ENCODE assay signal across 24 mouse cellular contexts in genomic region chr14:47361418-47361817, GRCm38 (mm10). TPM values are rescaled to one million over a fixed set of nuclear protein-coding genes. Genes with fewer than 3 reads are reported as not detected.
DNase-seq lines count a peak whose midpoint lies in the region; ATAC-seq and TF ChIP-seq lines count a peak whose summit lies in the region.
"Had no signal": no experiment of that assay in that cellular context is flagged by ENCODE, and none has a peak within 500 bp of the region (broad histone marks: within the 10 kb centered on the region; RNA-seq: fewer than 3 reads in every experiment).

No protein-coding gene starts in this region.

- H3K27ac ChIP-seq in liver, adult 2 months (replicated peaks; ENCODE audit: insufficient read depth, low read depth, low read length) = peak overlapping the region; percentile 20; the same call in 1 of the 2 replicates
- no peak overlapping the region for H3K27ac ChIP-seq in liver, embryonic 12.5 days
- H3K27ac ChIP-seq in forebrain, embryonic 11.5 days (ENCODE audit: low read depth, low read length) = no peak overlapping the region
- H3K27ac ChIP-seq: embryonic facial prominence, embryonic 15.5 days; forebrain, embryonic 15.5 days; heart, adult 2 months; heart, embryonic 13.5 days; kidney, postnatal 0 days; left cerebral cortex, adult 2 months; midbrain, embryonic 10.5 days; stomach, embryonic 15.5 days had no signal

- TF ChIP-seq CTCF in liver, adult 2 months (IDR thresholded peaks at IDR 0.05; ENCODE audit: low read depth, low read length) = no peak

- TF ChIP-seq POLR2A in liver, adult 2 months (IDR thresholded peaks at IDR 0.05; ENCODE audit: extremely low read depth, insufficient read depth, low read length) = no peak

- DNase-seq in liver, adult 2 months (ENCODE audit: extremely low read depth, low read depth, low spot score) = no peak
- DNase-seq in urinary bladder, postnatal 25 days (ENCODE audit: low spot score) = peak; percentile 2
- DNase-seq in urinary bladder, adult 2 months (ENCODE audit: low spot score) = no peak
- DNase-seq in T-cell, adult 2 months (ENCODE audit: low spot score) = no peak
- DNase-seq in forebrain, embryonic 11.5 days (ENCODE audit: low spot score) = no peak
- no peak for DNase-seq in adrenal gland, postnatal 10 days
- DNase-seq: adrenal gland, adult 2 months; cerebellum, adult 9-10 months; gastrocnemius, postnatal 25 days; heart, adult 2 months; heart, postnatal 14 days; kidney, adult 18-20 months; lung, adult 2 months; thymus, adult 18-20 months had no signal

- H3K4me1 ChIP-seq in liver, adult 2 months (ENCODE audit: control insufficient read depth, insufficient read depth, low read length) = no peaks in the 10 kb centered on the region; the same call in 1 of the 2 replicates
- H3K4me1 ChIP-seq in liver, embryonic 12.5 days = peaks cover 20% of the 10 kb centered on the region
- H3K4me1 ChIP-seq in forebrain, embryonic 11.5 days (replicated peaks; ENCODE audit: control insufficient read depth, insufficient read depth, low read length) = no peaks in the 10 kb centered on the region; the same call in 1 of the 2 replicates

- no peaks in the 10 kb centered on the region for H3K27me3 ChIP-seq in liver, adult 2 months (ENCODE audit: control insufficient read depth, insufficient read depth, low read length)
- H3K27me3 ChIP-seq in liver, embryonic 12.5 days (replicated peaks) = no peaks in the 10 kb centered on the region; the same call in 1 of the 2 replicates
- no peaks in the 10 kb centered on the region for H3K27me3 ChIP-seq in forebrain, embryonic 11.5 days (ENCODE audit: control insufficient read depth, insufficient read depth, low read length)
- H3K27me3 ChIP-seq: embryonic facial prominence, embryonic 15.5 days; forebrain, embryonic 15.5 days; heart, embryonic 13.5 days; Patski; stomach, embryonic 15.5 days had no signal

- no peak overlapping the region for H3K9ac ChIP-seq in liver, adult 2 months (ENCODE audit: low read depth, low read length)
- H3K9ac ChIP-seq in liver, embryonic 12.5 days = no peak overlapping the region
- H3K9ac ChIP-seq in forebrain, embryonic 11.5 days (ENCODE audit: low read length) = no peak overlapping the region
- H3K9ac ChIP-seq: embryonic facial prominence, embryonic 15.5 days; forebrain, embryonic 15.5 days; heart, embryonic 13.5 days; stomach, embryonic 15.5 days had no signal

- no peak for ATAC-seq in liver, embryonic 12.5 days
- ATAC-seq in megakaryocyte, adult 5-6 weeks (ENCODE audit: poor library complexity, severe bottlenecking) = peak; percentile 33
- ATAC-seq in forebrain, embryonic 11.5 days (replicated peaks; ENCODE audit: low FRiP score) = no peak
- ATAC-seq: forebrain, embryonic 15.5 days; Patski had no signal

- H3K4me2 ChIP-seq in liver, embryonic 12.5 days = no peak overlapping the region
- no peak overlapping the region for H3K4me2 ChIP-seq in forebrain, embryonic 11.5 days (ENCODE audit: low read depth, low read length, severe bottlenecking)
- H3K4me2 ChIP-seq: embryonic facial prominence, embryonic 15.5 days; forebrain, embryonic 15.5 days; heart, embryonic 13.5 days; stomach, embryonic 15.5 days had no signal

- H3K79me2 ChIP-seq in liver, adult 2 months (ENCODE audit: control insufficient read depth, insufficient read depth, low read length) = no peaks in the 10 kb centered on the region

- WGBS in liver, adult 2 months = 88% methylated on average over 2 of the region's 2 CpGs
- 57% methylated on average over 2 of the region's 2 CpGs for WGBS in liver, embryonic 12.5 days (ENCODE audit: insufficient replicate concordance)
- 94% methylated on average over 2 of the region's 2 CpGs for WGBS in forebrain, embryonic 11.5 days

- H3K9me3 ChIP-seq in liver, embryonic 12.5 days (replicated peaks) = no peaks in the 10 kb centered on the region
- H3K9me3 ChIP-seq in forebrain, embryonic 11.5 days (ENCODE audit: control insufficient read depth, low read length) = no peaks in the 10 kb centered on the region
- H3K9me3 ChIP-seq: embryonic facial prominence, embryonic 15.5 days; forebrain, embryonic 15.5 days; heart, embryonic 13.5 days; midbrain, embryonic 10.5 days; stomach, embryonic 15.5 days had no signal

- H3K36me3 ChIP-seq in liver, adult 2 months (ENCODE audit: control insufficient read depth, insufficient read depth, low read length) = no peaks in the 10 kb centered on the region
- no peaks in the 10 kb centered on the region for H3K36me3 ChIP-seq in liver, embryonic 12.5 days
- no peaks in the 10 kb centered on the region for H3K36me3 ChIP-seq in forebrain, embryonic 11.5 days (ENCODE audit: control insufficient read depth, insufficient read depth, low read length)
- H3K36me3 ChIP-seq: embryonic facial prominence, embryonic 15.5 days; forebrain, embryonic 15.5 days; heart, embryonic 13.5 days; midbrain, embryonic 10.5 days; stomach, embryonic 15.5 days had no signal

- H3K4me3 ChIP-seq in liver, adult 2 months (ENCODE audit: insufficient read depth, low read depth, low read length) = no peak overlapping the region
- H3K4me3 ChIP-seq in liver, embryonic 12.5 days = no peak overlapping the region
- H3K4me3 ChIP-seq in forebrain, embryonic 11.5 days (ENCODE audit: low read depth, low read length) = no peak overlapping the region
- H3K4me3 ChIP-seq: embryonic facial prominence, embryonic 15.5 days; forebrain, embryonic 15.5 days; heart, adult 2 months; heart, embryonic 13.5 days; left cerebral cortex, adult 2 months; midbrain, embryonic 10.5 days; stomach, embryonic 15.5 days had no signal

RNA-seq across cellular contexts. Expression of gene Lgals3, which starts 6.1 kb away (rescaled TPM):
- 6.8 and 7.2 TPM in 2 replicates for total RNA-seq in liver, adult 2 months (2014; rRNA removed)
- polyA plus RNA-seq in liver, adult 2 months (2012; rRNA removed) = 5.2 and 7.9 TPM in 2 replicates
- polyA plus RNA-seq in liver, embryonic 12.5 days (2016; fragmentation: Nextera tagmentation; extraction: Ambion mirVana) = 13.7 and 14.6 TPM in 2 replicates
- 252 and 279 TPM in 2 replicates for polyA plus RNA-seq in urinary bladder, adult 2 months (2012; rRNA removed)
- 1,575 and 1,670 TPM in 2 replicates for total RNA-seq in megakaryocyte, adult 5-6 weeks (2015)
- 496 and 508 TPM in 2 replicates for total RNA-seq in megakaryocyte, adult 5-6 weeks (2017)
- 0.24 and 0.97 TPM in 2 replicates for polyA plus RNA-seq in forebrain, embryonic 11.5 days (2014; fragmentation: Nextera tagmentation; extraction: Ambion mirVana)
- 1 to 10 TPM; 6.9 to 7.0 TPM for total RNA-seq in adrenal gland, postnatal 10 days (2021)

RNA-seq across cellular contexts. Expression of gene Dlgap5, which starts 56.8 kb away (rescaled TPM):
- 0.74 and 1.2 TPM in 2 replicates for total RNA-seq in liver, adult 2 months (2014; rRNA removed)
- polyA plus RNA-seq in liver, adult 2 months (2012; rRNA removed) = 0.04 TPM in 1 of 2 replicates, not detected in the other
- 68.0 and 73.9 TPM in 2 replicates for polyA plus RNA-seq in liver, embryonic 12.5 days (2016; fragmentation: Nextera tagmentation; extraction: Ambion mirVana)
- 2.4 and 2.8 TPM in 2 replicates for polyA plus RNA-seq in urinary bladder, adult 2 months (2012; rRNA removed)
- total RNA-seq in megakaryocyte, adult 5-6 weeks (2015) = 55.8 and 59.1 TPM in 2 replicates
- total RNA-seq in megakaryocyte, adult 5-6 weeks (2017) = 98.6 and 105 TPM in 2 replicates
- polyA plus RNA-seq in forebrain, embryonic 11.5 days (2014; fragmentation: Nextera tagmentation; extraction: Ambion mirVana) = 77.6 and 90.4 TPM in 2 replicates
- 10 to 100 TPM in 1 of 2 experiments, 1 to 10 TPM in 1; 9.4 to 12.9 TPM for total RNA-seq in adrenal gland, postnatal 10 days (2021)

Comparison
In these comparisons a context has a peak if more than half of its experiments do, and no peak if none do; other contexts are left out.
1. RNA of gene Dlgap5, which starts 56.8 kb away (polyA plus RNA-seq): 77.6 to 90.4 TPM in forebrain, embryonic 11.5 days and 68.0 to 73.9 TPM in liver, embryonic 12.5 days; 2.4 to 2.8 TPM in urinary bladder, adult 2 months and 0.04 TPM in liver, adult 2 months; every median in the first group is over 10 times any median in the second.
2. RNA of gene Lgals3, which starts 6.1 kb away (polyA plus RNA-seq): 252 to 279 TPM in urinary bladder, adult 2 months; 13.7 to 14.6 TPM in liver, embryonic 12.5 days, 5.2 to 7.9 TPM in liver, adult 2 months and 0.24 to 0.97 TPM in forebrain, embryonic 11.5 days; every median in the first group is over 10 times any median in the second.